9 mouse cellular contexts compared by ENCODE assay signal in the genomic region with DNA sequence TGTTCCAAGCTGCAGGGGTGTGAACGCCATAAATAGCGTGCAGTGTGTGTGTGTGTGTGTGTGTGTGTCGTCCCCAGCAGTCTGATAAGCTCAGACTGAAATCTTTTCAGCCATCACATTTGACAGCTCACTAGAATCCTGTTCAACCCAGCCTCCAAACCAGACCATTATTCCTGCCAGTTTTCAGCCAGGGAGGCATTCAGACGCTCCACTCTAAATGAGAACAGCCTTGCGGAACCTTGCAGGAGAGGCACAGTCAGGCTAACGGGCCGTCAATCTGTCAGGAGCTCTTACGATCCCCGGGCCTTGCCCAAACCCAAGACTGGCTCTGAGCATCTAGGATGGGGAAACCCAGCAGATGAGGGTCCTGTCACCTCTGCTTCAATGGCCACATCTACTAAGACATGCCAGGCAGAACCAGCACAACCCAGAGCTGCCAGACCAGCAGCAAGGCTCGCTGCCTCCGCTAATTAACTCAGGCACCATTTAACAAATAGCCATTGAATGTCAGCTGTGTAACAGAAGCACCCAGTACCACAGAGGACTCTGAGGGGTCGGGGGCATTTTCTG.
DNase-seq lines count a peak whose midpoint lies in the region; ATAC-seq and TF ChIP-seq lines count a peak whose summit lies in the region.
"Had no signal": no experiment of that assay in that cellular context is flagged by ENCODE, and none has a peak within 500 bp of the region (broad histone marks: within the 10 kb centered on the region; RNA-seq: fewer than 3 reads in every experiment).

No protein-coding gene starts in this region.

- ATAC-seq in forebrain, embryonic 13.5 days, result peak; percentile 87
- ATAC-seq in megakaryocyte-erythroid progenitor cell, adult 5-6 weeks (replicated peaks; ENCODE audit: low FRiP score, low TSS enrichment, poor library complexity, severe bottlenecking), result no peak

- H3K4me3 ChIP-seq in heart, embryonic 10.5 days, result 0 out of 2 replicates have a peak overlapping the region, but pooled peaks have one; percentile 8
- H3K4me3 ChIP-seq in forebrain, embryonic 13.5 days, result no peak overlapping the region
- H3K4me3 ChIP-seq in cerebellum, adult 2 months (replicated peaks; ENCODE audit: insufficient read depth, low read depth, low read length), result no peak overlapping the region

- no peak for TF ChIP-seq POLR2A in cerebellum, adult 2 months (IDR thresholded peaks at IDR 0.05; ENCODE audit: borderline replicate concordance, insufficient read depth, low read length)

- H3K4me2 ChIP-seq in forebrain, embryonic 13.5 days, result peak overlapping the region; percentile 45

- no peak for TF ChIP-seq CTCF in cerebellum, adult 2 months (IDR thresholded peaks at IDR 0.05; ENCODE audit: borderline replicate concordance, insufficient read depth, low read depth, low read length)

- peak overlapping the region; percentile 45 for H3K9ac ChIP-seq in forebrain, embryonic 13.5 days

- DNase-seq in heart, embryonic 10.5 days (ENCODE audit: low spot score), result peak; percentile 43
- no peak for DNase-seq in heart, adult 8-10 months (ENCODE audit: low spot score)
- DNase-seq in left cerebral cortex, adult 8-10 months (ENCODE audit: low spot score in 2 of 2), result peak; percentile 13 to 33
- DNase-seq in retina, postnatal 1 day, result peak; percentile 66
- no peak for DNase-seq in T-cell, adult 2 months (ENCODE audit: low spot score)
- DNase-seq in cerebellum, adult 2 months, result no peak
- DNase-seq: cerebellum, adult 11 months had no signal

- H3K27ac ChIP-seq in heart, embryonic 10.5 days, result 0 out of 2 replicates have a peak overlapping the region, but pooled peaks have one; percentile 10
- peak overlapping the region; percentile 81 for H3K27ac ChIP-seq in forebrain, embryonic 13.5 days
- no peak overlapping the region for H3K27ac ChIP-seq in cerebellum, adult 2 months (ENCODE audit: insufficient read depth, low read length)

- WGBS in heart, embryonic 10.5 days, result 51% methylated on average over 12 of the region's 12 CpGs
- 8% methylated on average over 12 of the region's 12 CpGs for WGBS in forebrain, embryonic 13.5 days
- 28% methylated on average over 12 of the region's 12 CpGs for WGBS in cerebellum, adult 2 months

- no peaks in the 10 kb centered on the region for H3K27me3 ChIP-seq in heart, embryonic 10.5 days (ENCODE audit: insufficient read depth, poor library complexity, severe bottlenecking)
- H3K27me3 ChIP-seq in forebrain, embryonic 13.5 days, result no peaks in the 10 kb centered on the region
- no peaks in the 10 kb centered on the region for H3K27me3 ChIP-seq in cerebellum, adult 2 months (ENCODE audit: control insufficient read depth, insufficient read depth, low read length)

- no peaks in the 10 kb centered on the region for H3K36me3 ChIP-seq in heart, embryonic 10.5 days
- H3K36me3 ChIP-seq in forebrain, embryonic 13.5 days (ENCODE audit: poor library complexity, severe bottlenecking), result no peaks in the 10 kb centered on the region

- H3K4me1 ChIP-seq in heart, embryonic 10.5 days, result peaks cover 11% of the 10 kb centered on the region
- peaks cover 29% of the 10 kb centered on the region for H3K4me1 ChIP-seq in forebrain, embryonic 13.5 days
- H3K4me1 ChIP-seq in cerebellum, adult 2 months (ENCODE audit: control insufficient read depth, insufficient read depth, low read length), result no peaks in the 10 kb centered on the region

- H3K9me3 ChIP-seq in heart, embryonic 10.5 days, result no peaks in the 10 kb centered on the region
- no peaks in the 10 kb centered on the region for H3K9me3 ChIP-seq in forebrain, embryonic 13.5 days (replicated peaks)

Comparison
In these comparisons a context has a peak if more than half of its experiments do, and no peak if none do; other contexts are left out.
1. DNase-seq: peak in heart, embryonic 10.5 days (single experiment), left cerebral cortex, adult 8-10 months (2 of 2) and retina, postnatal 1 day (single experiment); none in heart, adult 8-10 months (single experiment), T-cell, adult 2 months (single experiment) and cerebellum, adult 2 months (0 of 2).